Mouse (Mus musculus): ENCODE measurements at regions not wholly inside any gene's neighbourhood (a gene's known extent, or its start where the extent isn't known, plus 50 kb on each side); places are given as distances from the start of the nearest gene placed in this dataset.

DNA sequence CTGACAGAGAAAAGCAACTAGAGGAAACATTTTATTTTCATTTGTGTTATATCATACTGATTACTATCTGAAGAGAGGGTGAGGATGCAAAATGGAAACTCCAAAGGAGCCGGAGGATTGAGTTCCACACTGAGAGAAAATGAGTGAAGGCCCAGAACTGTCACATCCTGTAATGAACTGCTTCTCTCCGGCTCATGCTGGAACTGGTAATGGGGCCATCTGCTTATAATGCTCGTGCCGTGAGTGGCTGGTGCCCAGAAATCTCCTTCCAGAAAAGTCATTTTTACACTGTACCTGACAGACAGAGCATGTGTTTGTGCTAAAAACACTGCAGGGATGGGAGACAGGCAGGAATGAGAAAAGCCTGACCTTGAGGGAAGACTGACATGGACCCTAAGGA is 483.5 kb upstream of the Pkdcc start:
- no peaks in the 10 kb centered on the region for H3K9me3 ChIP-seq (replicated peaks; ENCODE audit: low read length)
- H3K4me1 ChIP-seq (ENCODE audit: control insufficient read depth in 1 of 2, insufficient read depth in 2 of 2), result no peaks in the 10 kb centered on the region
- no peaks in the 10 kb centered on the region for H3K36me3 ChIP-seq (replicated peaks in 1 of 2; ENCODE audit: control insufficient read depth in 1 of 2, insufficient read depth in 1 of 2, low read length in 1 of 2)
- in situ Hi-C loops (cut with MboI; ENCODE audit: low pct_ligation_motif_present, low pct_unique_long_range_greater_than_20kb, low sequenced_read_pairs), result no loop called here
- H3K4me3 ChIP-seq (replicated peaks in 1 of 3; ENCODE audit: low read depth in 2 of 3, low read length in 2 of 3, poor library complexity in 1 of 3), result no peak overlapping the region
- H3K27ac ChIP-seq (ENCODE audit: insufficient read depth, low read depth), result no peak overlapping the region
- no peak overlapping the region for H3K4me2 ChIP-seq (ENCODE audit: insufficient read depth, low read depth, poor library complexity, severe bottlenecking)
- DNase-seq (ENCODE audit: extremely low read depth), result no peak
- dilution Hi-C loops (cut with MboI; ENCODE audit: extremely low pct_ligation_motif_present, extremely low pct_unique_long_range_greater_than_20kb, low sequenced_read_pairs), result no loop called here
- H3K27me3 ChIP-seq (replicated peaks), result no peaks in the 10 kb centered on the region
- TF ChIP-seq NELFE (IDR thresholded peaks at IDR 0.05; ENCODE audit: low read depth, low read length), result no peak
- TF ChIP-seq ETS1 (conservative IDR thresholded peaks at IDR 0.05; ENCODE audit: low read depth, low read length), result no peak
- TF ChIP-seq SMC3 (IDR thresholded peaks at IDR 0.05; ENCODE audit: low read depth, low read length), result no peak
- TF ChIP-seq ELF1 (IDR thresholded peaks at IDR 0.05; ENCODE audit: low read depth, low read length), result no peak
- no peak for TF ChIP-seq UBTF (IDR thresholded peaks at IDR 0.05; ENCODE audit: low read depth, low read length)
- no peak for TF ChIP-seq USF2 (conservative IDR thresholded peaks at IDR 0.05; ENCODE audit: low read depth, low read length)
- no peak for TF ChIP-seq CHD1 (IDR thresholded peaks at IDR 0.05; ENCODE audit: low read depth, low read length)
- no peaks in the 10 kb centered on the region for H3K79me2 ChIP-seq (replicated peaks; ENCODE audit: control insufficient read depth, extremely low read depth, insufficient read depth, poor library complexity, severe bottlenecking)
- H3K9ac ChIP-seq (ENCODE audit: insufficient read depth, low read depth), result no peak overlapping the region

DNA sequence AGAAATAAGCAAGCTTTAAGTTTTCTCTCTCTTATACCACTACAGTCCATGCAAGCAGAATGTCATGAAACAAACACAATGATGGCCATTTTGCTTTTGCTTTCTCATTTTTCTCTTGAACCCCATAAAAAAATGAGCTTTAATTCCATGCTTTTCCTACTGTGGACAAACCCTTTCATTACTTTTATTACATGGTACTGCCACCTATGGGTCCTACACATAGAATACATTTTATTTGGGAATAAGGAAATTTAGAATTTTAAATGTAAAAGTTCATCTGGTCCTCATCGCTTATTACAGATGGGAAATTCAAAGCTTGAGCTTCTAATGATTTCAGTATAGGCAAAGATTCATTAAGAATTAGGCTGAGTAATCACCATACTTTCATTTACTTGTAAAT is 472.6 kb upstream of the Pkdcc start:
- Histone ChIP-seq H3K79me2 (replicated peaks; ENCODE audit: control insufficient read depth, extremely low read depth, insufficient read depth, poor library complexity, severe bottlenecking) (no peaks in the 10 kb centered on the region), H3K4me1 (ENCODE audit: control insufficient read depth in 1 of 2, insufficient read depth in 2 of 2) (no peaks in the 10 kb centered on the region), H3K4me2 (ENCODE audit: insufficient read depth, low read depth, poor library complexity, severe bottlenecking) (no peak overlapping the region), H3K27me3 (replicated peaks) (no peaks in the 10 kb centered on the region), H3K27ac (ENCODE audit: insufficient read depth, low read depth) (no peak overlapping the region), H3K36me3 (replicated peaks in 1 of 2; ENCODE audit: control insufficient read depth in 1 of 2, insufficient read depth in 1 of 2, low read length in 1 of 2) (no peaks in the 10 kb centered on the region), H3K9ac (ENCODE audit: insufficient read depth, low read depth) (no peak overlapping the region), H3K9me3 (replicated peaks; ENCODE audit: low read length) (no peaks in the 10 kb centered on the region), H3K4me3 (replicated peaks in 1 of 3; ENCODE audit: low read depth in 2 of 3, low read length in 2 of 3, poor library complexity in 1 of 3) (no peak overlapping the region)
- in situ Hi-C loops (cut with MboI; ENCODE audit: low pct_ligation_motif_present, low pct_unique_long_range_greater_than_20kb, low sequenced_read_pairs) (no loop called here), dilution Hi-C loops (cut with MboI; ENCODE audit: extremely low pct_ligation_motif_present, extremely low pct_unique_long_range_greater_than_20kb, low sequenced_read_pairs) (no loop called here)
- no peak for DNase-seq (ENCODE audit: extremely low read depth)
- TF ChIP-seq ZMIZ1 (IDR thresholded peaks at IDR 0.05; ENCODE audit: low read depth, low read length), result no peak
- no peak for TF ChIP-seq EP300 (IDR thresholded peaks at IDR 0.05; ENCODE audit: low read length)
- TF ChIP-seq CTCF (conservative IDR thresholded peaks at IDR 0.05 in 1 of 2, IDR thresholded peaks at IDR 0.05 in 1 of 2; ENCODE audit: low read depth in 2 of 2, low read length in 2 of 2), result no peak
- TF ChIP-seq CHD2 (IDR thresholded peaks at IDR 0.05; ENCODE audit: low read length), result no peak
- TF ChIP-seq PAX5 (IDR thresholded peaks at IDR 0.05; ENCODE audit: low read length), result no peak
- no peak for TF ChIP-seq E2F4 (IDR thresholded peaks at IDR 0.05; ENCODE audit: insufficient replicate concordance, low read depth, low read length)
- no peak for TF ChIP-seq CHD1 (IDR thresholded peaks at IDR 0.05; ENCODE audit: low read depth, low read length)
- no peak for TF ChIP-seq ZNF384 (IDR thresholded peaks at IDR 0.05; ENCODE audit: low read depth, low read length)
- TF ChIP-seq ZKSCAN1 (IDR thresholded peaks at IDR 0.05; ENCODE audit: borderline replicate concordance, low read depth, low read length), result no peak
- no peak for TF ChIP-seq JUND (conservative IDR thresholded peaks at IDR 0.05; ENCODE audit: low read depth, low read length)
- TF ChIP-seq SIN3A (IDR thresholded peaks at IDR 0.05; ENCODE audit: low read length), result no peak
- no peak for TF ChIP-seq NELFE (IDR thresholded peaks at IDR 0.05; ENCODE audit: low read depth, low read length)
- no peak for TF ChIP-seq RCOR1 (conservative IDR thresholded peaks at IDR 0.05; ENCODE audit: low read depth, low read length)
- no peak for TF ChIP-seq HCFC1 (IDR thresholded peaks at IDR 0.05; ENCODE audit: low read depth, low read length)
- TF ChIP-seq MAZ (IDR thresholded peaks at IDR 0.05; ENCODE audit: low read depth, low read length), result no peak
- no peak for TF ChIP-seq RAD21 (IDR thresholded peaks at IDR 0.05; ENCODE audit: low read depth, low read length)
- TF ChIP-seq TBP (conservative IDR thresholded peaks at IDR 0.05; ENCODE audit: low read depth, low read length), result no peak
- no peak for TF ChIP-seq USF1 (IDR thresholded peaks at IDR 0.05; ENCODE audit: low read depth, low read length)
- no peak for TF ChIP-seq MAX (IDR thresholded peaks at IDR 0.05; ENCODE audit: low read length)

Data from CH12.LX (cell line).